Mouse (Mus musculus): ENCODE results near the gene Zfp1.
"Not testable (repeated sequence)": the region's sequence is repeated elsewhere in the genome, so short reads cannot be mapped to it uniquely, and the experiment has no call there.

Zfp1 gene

GRCm38 (mm10) chr8:111625694-111626527, 17.3 kb upstream of the Zfp1 start:
- DNase-seq, result peak; percentile 67

GRCm38 (mm10) chr8:111626528-111626820, 16.7 kb upstream of the Zfp1 start:
- DNase-seq, result no peak

GRCm38 (mm10) chr8:111626933-111627332, 16.3 kb upstream of the Zfp1 start:
- no peak for DNase-seq

GRCm38 (mm10) chr8:111627923-111628322, 15.3 kb upstream of the Zfp1 start:
- no peak for DNase-seq

- no peak for DNase-seq
These were observed 14.8 kb upstream of the Zfp1 start for GRCm38 (mm10) chr8:111628401-111628800.

DNA sequence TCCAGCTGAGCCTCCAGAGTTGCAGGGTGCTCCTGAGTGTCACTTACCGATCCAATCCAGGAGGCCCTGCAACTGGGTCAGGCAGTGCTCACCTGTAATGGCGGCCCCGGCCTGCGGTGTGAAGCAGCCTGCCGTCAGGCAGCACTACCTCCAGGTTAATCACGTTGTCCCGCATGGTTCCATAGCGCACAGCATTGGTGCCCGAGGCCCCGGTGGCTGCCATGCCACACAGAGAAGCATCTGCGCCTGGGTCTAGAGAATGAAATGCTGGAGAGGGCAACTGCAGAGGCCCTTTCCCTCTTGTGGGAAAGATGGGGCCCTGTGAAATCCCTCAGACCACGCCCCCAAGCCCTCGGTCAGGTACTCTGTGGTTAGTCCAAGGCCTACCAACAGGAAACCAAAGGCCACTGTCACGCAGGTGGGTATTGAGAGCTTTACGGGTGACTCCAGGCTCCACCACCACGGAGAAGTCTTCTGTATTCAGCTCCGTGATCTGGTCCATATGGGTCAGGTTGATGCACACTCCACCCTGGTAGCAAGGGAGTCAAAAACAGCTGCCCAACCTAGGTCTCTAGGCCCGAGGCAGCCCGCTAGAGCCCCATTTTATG, 14.2 kb upstream of the Zfp1 start:
- DNase-seq, result no peak

GRCm38 (mm10) chr8:111630105-111630521, 13.1 kb upstream of the Zfp1 start, which contains the start of gene Ldhd:
TSS of gene Ldhd (minus strand) at chr8:111630374.
- no peak for DNase-seq

DNA sequence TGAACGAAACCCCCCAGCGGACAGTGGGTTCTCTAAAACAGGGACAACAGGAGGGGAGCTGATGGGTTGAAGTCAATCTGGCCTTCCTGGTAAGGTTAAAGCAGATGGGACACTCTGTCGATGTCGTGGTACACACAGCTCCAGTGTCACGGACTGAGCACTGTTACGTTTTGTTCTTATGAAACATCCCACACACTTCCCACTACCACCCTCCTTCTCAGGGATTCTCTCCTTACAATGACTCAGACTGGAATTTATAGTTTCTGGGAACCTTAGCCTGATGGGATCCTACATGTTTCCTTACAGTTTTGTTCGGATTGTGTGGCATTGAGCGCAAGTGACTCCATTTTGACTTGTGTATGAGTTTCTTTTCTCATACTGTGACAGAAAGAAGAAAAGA, 11.6 kb upstream of the Zfp1 start:
- DNase-seq, result no peak

DNA sequence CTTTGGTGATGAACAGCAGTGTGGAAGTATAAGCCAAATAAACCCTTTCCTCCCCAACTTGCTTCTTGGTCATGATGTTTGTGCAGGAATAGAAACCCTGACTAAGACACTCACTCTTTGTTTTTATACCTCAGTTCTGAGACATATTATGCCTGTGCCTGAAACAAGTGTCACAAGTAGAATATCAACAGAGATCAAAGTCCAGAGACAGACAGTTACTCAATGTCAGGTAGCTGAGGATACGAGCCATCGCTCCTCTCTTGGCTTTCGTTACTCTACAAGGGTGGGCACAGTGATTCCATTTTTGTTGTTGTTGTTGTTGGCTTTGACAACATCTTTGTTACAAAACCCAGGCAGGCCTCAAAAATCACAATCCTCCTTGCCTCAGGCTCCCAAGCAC, 10.2 kb upstream of the Zfp1 start:
- no peak for DNase-seq

GRCm38 (mm10) chr8:111638086-111638485, 5.1 kb upstream of the Zfp1 start:
- no peak for DNase-seq

DNA sequence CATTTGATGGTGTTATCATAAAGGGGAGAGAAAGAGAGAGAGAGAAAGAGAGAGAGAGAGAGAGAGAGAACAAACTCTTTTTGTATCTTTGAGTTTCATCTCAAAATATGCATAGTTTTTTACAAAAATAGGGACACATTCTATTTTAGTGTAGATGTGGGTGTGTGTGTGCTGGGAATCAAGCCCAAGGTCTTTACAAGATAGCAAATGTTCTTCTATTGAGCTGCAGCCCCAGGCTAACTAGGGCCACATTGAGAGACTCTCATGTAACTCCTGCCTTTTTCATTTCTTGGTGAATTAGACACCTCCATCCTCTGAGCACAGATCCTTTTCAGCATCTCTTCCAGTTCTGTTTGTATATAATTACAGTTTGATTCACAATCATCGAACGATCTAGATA, 2.1 kb upstream of the Zfp1 start:
- no peak for DNase-seq

GRCm38 (mm10) chr8:111642496-111642895, 705 bp upstream of the Zfp1 start:
- DNase-seq, result no peak

DNA sequence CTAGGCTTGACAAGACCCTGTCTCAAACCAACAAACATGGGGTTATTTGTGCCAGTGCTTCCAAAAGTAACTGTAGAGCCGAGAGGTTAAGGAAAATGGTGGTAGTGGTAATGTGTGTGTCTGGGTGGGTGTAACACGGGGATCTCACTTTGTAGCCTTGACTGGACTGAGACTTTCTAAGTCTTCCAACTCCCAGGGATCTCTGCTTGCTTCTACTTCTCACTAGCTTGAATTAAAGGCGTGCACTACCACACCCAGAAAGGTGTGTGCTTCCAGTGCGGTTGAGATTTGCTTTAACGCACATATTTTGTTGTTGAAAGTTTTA, 300 bp upstream of the Zfp1 start:
- DNase-seq, result no peak

GRCm38 (mm10) chr8:111644286-111645051, 1.3 kb downstream of the Zfp1 start:
- not testable (repeated sequence) for DNase-seq

DNA sequence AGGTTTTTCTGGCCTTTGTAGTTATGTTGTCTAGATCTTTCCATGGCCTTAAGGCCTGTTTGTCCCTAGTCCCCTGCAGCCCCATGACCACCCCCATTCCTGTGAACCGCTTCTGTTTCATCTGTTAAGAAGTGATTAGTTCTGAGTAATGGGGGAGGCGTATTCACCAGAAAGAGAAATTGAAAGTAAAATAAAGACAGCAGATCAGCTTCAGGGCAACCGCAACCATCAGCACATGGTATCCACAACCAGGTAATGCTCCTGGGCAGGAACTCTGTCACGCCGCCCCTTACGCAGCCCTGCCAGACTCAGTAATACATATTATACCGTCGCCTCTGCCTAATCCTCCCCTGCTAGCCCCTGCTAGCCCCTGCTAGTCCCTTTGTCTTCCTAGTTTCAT, 2.5 kb downstream of the Zfp1 start:
- no peak for DNase-seq

DNA sequence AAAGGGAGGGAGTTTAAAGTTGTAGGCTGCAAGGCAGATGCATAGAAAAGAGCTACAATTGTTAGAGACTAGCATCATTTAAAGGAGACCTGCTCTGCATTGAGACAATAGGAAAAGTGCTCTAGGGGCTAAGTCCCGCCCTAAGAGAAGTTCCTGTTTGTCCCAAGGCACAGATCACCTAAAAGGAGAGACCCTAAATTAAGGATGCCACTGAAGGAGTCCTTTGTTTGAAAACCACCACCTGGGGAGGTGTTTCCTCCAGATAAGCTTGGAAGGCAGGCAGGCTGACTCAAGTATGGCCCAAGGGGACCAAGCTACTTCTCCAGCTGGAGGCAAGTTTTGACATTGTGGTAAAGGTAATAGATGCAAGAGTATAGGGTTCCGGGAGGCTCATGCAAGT, 5.6 kb downstream of the Zfp1 start:
- DNase-seq, result no peak

DNA sequence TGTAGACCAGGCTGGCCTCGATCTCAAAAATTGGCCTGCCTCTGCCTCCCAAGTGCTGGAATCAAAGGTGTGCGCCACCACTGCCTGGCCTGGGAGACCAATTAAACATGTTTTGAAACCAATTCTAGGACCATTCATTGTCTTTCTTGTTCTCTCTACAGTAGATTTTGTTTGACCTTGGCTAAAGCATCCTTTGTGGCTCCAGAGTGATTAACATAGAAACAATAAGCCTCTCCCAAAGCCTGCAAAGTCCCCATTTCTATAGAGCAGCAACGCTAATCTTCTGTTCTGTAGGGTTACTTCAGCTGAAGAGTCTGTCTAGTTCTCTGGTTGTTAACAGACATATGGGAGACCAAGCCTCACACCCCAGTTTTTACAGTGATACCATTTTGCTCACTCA, 7.5 kb downstream of the Zfp1 start:
- DNase-seq, result no peak

- no peak for DNase-seq
These were observed 10.3 kb downstream of the Zfp1 start for GRCm38 (mm10) chr8:111653524-111653923.

GRCm38 (mm10) chr8:111657312-111657854, 14.2 kb downstream of the Zfp1 start:
- no peak for DNase-seq

GRCm38 (mm10) chr8:111658819-111659423, 15.7 kb downstream of the Zfp1 start:
- DNase-seq, result no peak

GRCm38 (mm10) chr8:111662473-111662872, 19.3 kb downstream of the Zfp1 start:
- peak; percentile 77 for DNase-seq

- DNase-seq, result no peak
These were observed 23.6 kb downstream of the Zfp1 start for GRCm38 (mm10) chr8:111666751-111667150.

DNA sequence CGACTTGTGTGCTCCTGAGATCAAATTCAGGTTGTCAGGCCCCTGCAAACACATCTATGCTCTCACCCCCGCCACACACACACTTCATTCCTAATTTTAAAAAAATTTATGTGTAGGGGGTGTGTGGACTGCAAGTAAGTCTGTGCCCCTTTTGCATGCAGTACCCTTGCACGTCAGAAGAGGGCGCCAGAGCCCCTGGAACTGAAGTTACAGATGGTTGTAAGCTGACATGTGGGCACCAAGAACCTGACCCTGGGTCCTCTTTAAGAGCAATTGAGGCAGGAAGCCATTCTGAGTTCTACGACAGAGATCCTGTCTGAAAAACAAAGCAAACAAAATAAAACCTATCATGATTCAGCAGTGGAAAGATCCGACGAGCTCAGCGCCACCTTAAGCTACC, 33.0 kb downstream of the Zfp1 start:
- peak; percentile 14 for DNase-seq
